Mouse (Mus musculus) hindbrain, embryonic 16.5 days (tissue): Measurements from ENCODE around the gene Arhgap15. TPM values are rescaled to one million over a fixed set of nuclear protein-coding genes. Genes with fewer than 3 reads are reported as not detected.
A peak's percentile ranks its signal among the peaks of the same experiment; 100 is the strongest.

Source experiments
- ATAC-seq: fragments of 200-750 bp; cut with Nextera tagmentation; 2 replicates; pipeline ENCODE4 v1.8.0; 2017; ENCODE audit warnings: moderate TSS enrichment, moderate library complexity
- H3K27ac ChIP-seq: fragments of 300-500 bp; sonication (generic); 2 replicates; pipeline ENCODE4 v1.5.1; 2014; ENCODE audit warnings: low read depth, mild to moderate bottlenecking, control low read depth, low read length, moderate library complexity
- H3K27me3 ChIP-seq: fragments of 300-500 bp; sonication (generic); replicated peaks from 2 replicates; pipeline ENCODE4 v1.6.1; 2014; ENCODE audit warnings: low read length; ENCODE audit not compliant: control insufficient read depth, insufficient read depth
- H3K36me3 ChIP-seq: fragments of 300-500 bp; sonication (generic); 2 replicates; pipeline ENCODE4 v1.6.1; 2014; ENCODE audit warnings: mild to moderate bottlenecking, low read length, moderate library complexity, mixed read lengths; ENCODE audit not compliant: control insufficient read depth, insufficient read depth
- H3K4me1 ChIP-seq: fragments of 300-500 bp; sonication (generic); 2 replicates; pipeline ENCODE4 v1.6.1; 2014; ENCODE audit warnings: low read depth, low read length; ENCODE audit not compliant: control insufficient read depth, insufficient read depth
- H3K4me2 ChIP-seq: fragments of 300-500 bp; sonication (generic); 2 replicates; pipeline ENCODE4 v1.6.1; 2014; ENCODE audit warnings: mild to moderate bottlenecking, low read length, control low read depth, moderate library complexity
- H3K4me3 ChIP-seq: fragments of 300-500 bp; sonication (generic); 2 replicates; pipeline ENCODE4 v1.5.1; 2014; ENCODE audit warnings: mild to moderate bottlenecking, low read length, control low read depth, moderate library complexity
- H3K9ac ChIP-seq: fragments of 300-500 bp; sonication (generic); 2 replicates; pipeline ENCODE4 v1.6.1; 2014; ENCODE audit warnings: low read depth, mild to moderate bottlenecking, control low read depth, low read length, moderate library complexity
- H3K9me3 ChIP-seq: fragments of 300-500 bp; sonication (generic); 2 replicates; pipeline ENCODE4 v1.6.1; 2014; ENCODE audit warnings: mild to moderate bottlenecking, low read length, moderate library complexity; ENCODE audit not compliant: control insufficient read depth
- WGBS: fragments of 180-500 bp; shearing (Covaris S2); extraction: QIAGEN DNeasy Blood & Tissue Kit; methylation state at CpG from one replicate; pipeline ENCODE4 v1.1.7; 2014; 5-methylcytosine and 5-hydroxymethylcytosine counted together
- polyA plus RNA-seq: library from polyadenylated mRNA; unstranded; fragments of >200 nt; fragmentation: Nextera tagmentation; extraction: Ambion mirVana; gene quantifications from 2 replicates; pipeline ENCODE4 v1.2.1, GENCODE M21; 2015

Arhgap15 gene
- polyA plus RNA-seq, 1 experiment from 2014 or later: 3.0 TPM

GRCm38 (mm10) chr2:44299156-44299555 is 550.5 kb downstream of the Arhgap15 start:
- no peak overlapping the region for H3K27ac ChIP-seq
- H3K9me3 ChIP-seq: no peaks in the 10 kb centered on the region
- peaks cover 3% of the 10 kb centered on the region for H3K4me1 ChIP-seq
- 26% methylated on average over 3 of the region's 3 CpGs for WGBS
- H3K9ac ChIP-seq: no peak overlapping the region
- H3K27me3 ChIP-seq: no peaks in the 10 kb centered on the region
- no peak overlapping the region for H3K4me2 ChIP-seq
- H3K4me3 ChIP-seq: no peak overlapping the region
- ATAC-seq: no peak; the same call in 1 of the 2 replicates
- no peaks in the 10 kb centered on the region for H3K36me3 ChIP-seq

DNA sequence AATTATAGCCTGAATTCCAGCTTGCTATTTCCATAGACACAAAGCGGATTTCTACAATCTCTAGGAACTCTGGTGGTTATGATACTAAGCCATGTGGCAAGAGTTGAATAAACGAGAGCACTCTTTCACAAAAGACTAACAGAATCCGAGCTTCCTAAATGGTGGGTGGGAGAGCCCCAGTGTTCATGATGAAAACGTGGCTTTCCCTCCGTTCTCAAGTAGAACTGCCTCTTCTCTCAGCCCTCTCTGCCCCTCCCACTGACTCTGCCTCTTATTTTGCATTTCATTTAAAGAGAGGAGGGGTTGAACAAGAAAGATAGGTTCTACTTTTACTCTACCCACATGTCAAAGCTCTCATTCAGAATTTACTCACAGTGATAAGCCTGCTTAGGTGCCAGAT is 551.3 kb downstream of the Arhgap15 start:
- Histone ChIP-seq H3K4me2 (peak overlapping the region; percentile 28), H3K36me3 (no peaks in the 10 kb centered on the region), H3K27me3 (no peaks in the 10 kb centered on the region), H3K4me1 (peaks cover 4% of the 10 kb centered on the region), H3K27ac (no peak overlapping the region), H3K9me3 (no peaks in the 10 kb centered on the region), H3K4me3 (no peak overlapping the region), H3K9ac (no peak overlapping the region)
- WGBS: 15% methylated on average over 5 of the region's 5 CpGs
- no peak for ATAC-seq

GRCm38 (mm10) chr2:44300466-44300865 is 551.8 kb downstream of the Arhgap15 start:
- H3K27ac ChIP-seq: no peak overlapping the region
- no peak for ATAC-seq
- H3K9me3 ChIP-seq: no peaks in the 10 kb centered on the region
- peaks cover 8% of the 10 kb centered on the region for H3K4me1 ChIP-seq
- no peak overlapping the region for H3K4me3 ChIP-seq
- H3K27me3 ChIP-seq: no peaks in the 10 kb centered on the region
- H3K9ac ChIP-seq: no peak overlapping the region
- H3K4me2 ChIP-seq: no peak overlapping the region
- WGBS: 60% methylated on average over 6 of the region's 6 CpGs
- H3K36me3 ChIP-seq: no peaks in the 10 kb centered on the region

DNA sequence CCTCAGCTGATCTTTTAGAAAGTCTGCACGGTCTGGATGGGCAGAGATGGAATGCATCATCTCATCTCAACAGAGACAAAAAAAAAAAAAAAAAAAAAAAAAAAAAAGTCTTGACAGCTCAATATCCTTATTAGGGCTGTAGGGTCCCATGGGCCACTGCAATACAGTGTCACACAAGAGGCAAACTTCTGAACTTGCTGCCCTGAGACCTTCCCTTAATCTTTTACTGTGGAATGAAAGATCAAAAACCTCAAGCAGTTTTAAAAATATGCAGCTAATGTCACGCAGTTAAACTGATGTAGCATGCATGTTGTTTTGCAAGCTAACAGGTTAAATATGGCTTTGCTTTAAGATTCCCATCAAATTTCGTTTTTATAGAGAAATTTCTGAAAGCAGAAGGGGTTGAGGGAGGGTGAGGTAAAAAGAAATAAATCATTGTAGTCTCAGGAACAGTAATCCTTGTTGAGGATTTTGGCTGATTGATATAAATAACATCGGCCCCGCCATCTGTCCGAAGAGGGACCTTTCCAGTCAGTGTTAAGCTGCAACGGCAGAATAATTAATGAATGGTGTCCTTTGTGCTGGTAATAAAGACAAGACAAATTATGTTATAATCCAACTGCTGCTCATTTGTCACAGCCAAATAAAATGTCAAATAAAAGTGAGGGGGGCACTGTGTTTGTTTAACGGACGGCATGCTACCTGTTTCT is 555.8 kb downstream of the Arhgap15 start:
- H3K36me3 ChIP-seq: no peaks in the 10 kb centered on the region
- H3K4me1 ChIP-seq: peaks cover 8% of the 10 kb centered on the region
- WGBS: 22% methylated on average over 9 of the region's 9 CpGs
- 0 out of 2 replicates have a peak overlapping the region, but pooled peaks have one; percentile 4 for H3K4me3 ChIP-seq
- H3K9ac ChIP-seq: no peak overlapping the region
- ATAC-seq: peak; percentile 80
- peak overlapping the region; percentile 46 for H3K4me2 ChIP-seq
- H3K27me3 ChIP-seq: no peaks in the 10 kb centered on the region
- H3K9me3 ChIP-seq: no peaks in the 10 kb centered on the region
- no peak overlapping the region for H3K27ac ChIP-seq

GRCm38 (mm10) chr2:44304971-44305808 is 556.6 kb downstream of the Arhgap15 start:
- peak overlapping the region; percentile 46 for H3K4me2 ChIP-seq
- no peaks in the 10 kb centered on the region for H3K27me3 ChIP-seq
- 0 out of 2 replicates have a peak overlapping the region, but pooled peaks have one; percentile 14 for H3K4me3 ChIP-seq
- H3K9ac ChIP-seq: peak overlapping the region; percentile 43; the same call in 1 of the 2 replicates
- no peaks in the 10 kb centered on the region for H3K9me3 ChIP-seq
- WGBS: 29% methylated on average over 17 of the region's 17 CpGs
- ATAC-seq: peak; percentile 67
- no peaks in the 10 kb centered on the region for H3K36me3 ChIP-seq
- H3K4me1 ChIP-seq: peaks cover 5% of the 10 kb centered on the region
- peak overlapping the region; percentile 12; the same call in 1 of the 2 replicates for H3K27ac ChIP-seq

- Histone ChIP-seq H3K4me3 (no peak overlapping the region), H3K4me2 (no peak overlapping the region), H3K9me3 (no peaks in the 10 kb centered on the region), H3K27ac (no peak overlapping the region), H3K27me3 (no peaks in the 10 kb centered on the region), H3K9ac (no peak overlapping the region), H3K36me3 (no peaks in the 10 kb centered on the region), H3K4me1 (peaks cover 5% of the 10 kb centered on the region)
- no peak for ATAC-seq
- 48% methylated on average over 2 of the region's 2 CpGs for WGBS
These were observed 557.5 kb downstream of the Arhgap15 start for GRCm38 (mm10) chr2:44306137-44306536.

DNA sequence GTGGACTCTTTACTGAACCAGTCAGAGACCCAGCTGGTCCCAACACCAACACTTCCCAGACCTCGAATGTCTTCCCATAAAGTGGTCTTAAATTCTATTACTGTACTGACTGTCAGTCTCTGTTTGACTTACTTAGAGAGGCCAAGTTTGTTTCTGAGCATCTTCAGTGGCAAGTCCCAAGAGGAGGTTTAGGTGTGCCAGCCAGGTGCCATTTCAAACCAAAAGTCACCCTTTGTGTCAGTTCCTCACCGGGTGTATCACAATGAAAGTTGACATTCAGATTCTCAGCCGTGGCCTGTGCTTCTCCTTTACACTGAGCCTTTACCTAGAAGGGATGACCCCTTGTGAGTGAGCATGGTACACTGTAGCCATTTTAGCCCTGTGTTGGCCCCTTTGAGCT is 560.5 kb downstream of the Arhgap15 start:
- no peak overlapping the region for H3K4me2 ChIP-seq
- no peak overlapping the region for H3K9ac ChIP-seq
- H3K27me3 ChIP-seq: no peaks in the 10 kb centered on the region
- no peak overlapping the region for H3K4me3 ChIP-seq
- WGBS: 96% methylated on average over 3 of the region's 3 CpGs
- no peaks in the 10 kb centered on the region for H3K36me3 ChIP-seq
- peaks cover 5% of the 10 kb centered on the region for H3K4me1 ChIP-seq
- ATAC-seq: no peak
- H3K9me3 ChIP-seq: no peaks in the 10 kb centered on the region
- H3K27ac ChIP-seq: no peak overlapping the region

GRCm38 (mm10) chr2:44309556-44309955 is 560.9 kb downstream of the Arhgap15 start:
- Histone ChIP-seq H3K27me3 (no peaks in the 10 kb centered on the region), H3K36me3 (no peaks in the 10 kb centered on the region), H3K9ac (no peak overlapping the region), H3K9me3 (no peaks in the 10 kb centered on the region), H3K4me2 (no peak overlapping the region), H3K4me1 (peaks cover 5% of the 10 kb centered on the region), H3K27ac (no peak overlapping the region), H3K4me3 (no peak overlapping the region)
- WGBS: 79% methylated on average over 1 of the region's 1 CpGs
- no peak for ATAC-seq

DNA sequence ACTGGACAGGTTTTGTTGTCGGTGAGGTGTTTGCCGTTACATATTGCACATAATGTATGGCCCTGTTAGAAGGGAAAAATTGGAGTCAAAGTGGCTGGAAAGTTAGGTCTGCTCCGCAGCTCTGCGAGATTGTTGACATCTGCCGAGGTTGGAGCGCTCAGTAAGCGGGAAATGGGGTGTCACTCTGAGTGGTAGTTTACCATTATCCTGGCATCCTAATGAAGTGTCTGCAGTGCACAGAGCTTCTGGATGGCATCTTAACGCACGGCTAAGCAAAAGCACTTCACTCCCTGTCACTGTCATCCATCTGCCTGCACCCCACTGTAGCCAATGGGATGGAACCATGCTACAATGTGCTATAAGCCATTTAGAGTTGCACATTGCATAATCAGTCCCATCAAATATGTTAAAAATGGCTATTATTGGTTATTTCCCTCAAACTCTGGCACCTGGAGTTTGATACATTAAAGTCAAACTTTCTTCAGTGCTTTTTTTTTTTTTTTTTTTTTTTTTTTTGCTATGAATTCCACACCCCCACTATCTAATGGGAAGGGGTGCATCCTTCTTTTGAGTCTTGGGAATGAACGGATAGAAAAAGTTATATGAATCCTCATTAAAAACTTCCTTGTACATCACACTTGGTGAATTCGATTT is 561.6 kb downstream of the Arhgap15 start:
- H3K4me2 ChIP-seq: no peak overlapping the region
- H3K27ac ChIP-seq: no peak overlapping the region
- ATAC-seq: peak; percentile 81
- H3K4me1 ChIP-seq: peaks cover 1% of the 10 kb centered on the region; the same call in 1 of the 2 replicates
- H3K27me3 ChIP-seq: no peaks in the 10 kb centered on the region
- no peaks in the 10 kb centered on the region for H3K36me3 ChIP-seq
- no peak overlapping the region for H3K9ac ChIP-seq
- H3K9me3 ChIP-seq: no peaks in the 10 kb centered on the region
- H3K4me3 ChIP-seq: no peak overlapping the region
- 70% methylated on average over 11 of the region's 11 CpGs for WGBS
